Mouse (Mus musculus) hindbrain, postnatal 0 days (tissue): Measurements from ENCODE around the gene Psmd1. TPM values are rescaled to one million over a fixed set of nuclear protein-coding genes. Genes with fewer than 3 reads are reported as not detected.
A peak's percentile ranks its signal among the peaks of the same experiment; 100 is the strongest.

Experiments used
- ATAC-seq: fragments of 200-750 bp; cut with Nextera tagmentation; 2 replicates; pipeline ENCODE4 v1.8.0; 2017; ENCODE audit warnings: mild to moderate bottlenecking, moderate TSS enrichment, moderate library complexity
- DNase-seq: peaks from one replicate; pipeline ENCODE4 v3.0.0-alpha.2; 2015; ENCODE audit warnings: low spot score
- H3K27ac ChIP-seq: fragments of 300-500 bp; sonication (generic); 2 replicates; pipeline ENCODE4 v1.5.1; 2014; ENCODE audit warnings: mild to moderate bottlenecking
- H3K27me3 ChIP-seq: fragments of 300-500 bp; sonication (generic); 2 replicates; pipeline ENCODE4 v1.6.1; 2014; ENCODE audit warnings: low read length, mixed read lengths; ENCODE audit not compliant: insufficient read depth
- H3K36me3 ChIP-seq: fragments of 300-500 bp; sonication (generic); 2 replicates; pipeline ENCODE4 v1.6.1; 2014; ENCODE audit warnings: low read length, mixed read lengths; ENCODE audit not compliant: insufficient read depth
- H3K4me1 ChIP-seq: fragments of 300-500 bp; sonication (generic); 2 replicates; pipeline ENCODE4 v1.6.1; 2014; ENCODE audit warnings: antibody characterized with exemption, low read length, mixed read lengths; ENCODE audit not compliant: insufficient read depth
- H3K4me2 ChIP-seq: fragments of 300-500 bp; sonication (generic); 2 replicates; pipeline ENCODE4 v1.6.1; 2014; ENCODE audit warnings: low read depth, mild to moderate bottlenecking, low read length, moderate library complexity, mixed read lengths
- H3K4me3 ChIP-seq: fragments of 300-500 bp; sonication (generic); 2 replicates; pipeline ENCODE4 v1.5.1; 2014; ENCODE audit warnings: low read length
- H3K9ac ChIP-seq: fragments of 300-500 bp; sonication (generic); replicated peaks from 2 replicates; pipeline ENCODE4 v1.6.1; 2014; ENCODE audit warnings: mild to moderate bottlenecking, low read length, moderate library complexity, mixed read lengths
- H3K9me3 ChIP-seq: fragments of 300-500 bp; sonication (generic); 2 replicates; pipeline ENCODE4 v1.6.1; 2016; ENCODE audit warnings: low read length, mixed read lengths
- CTCF ChIP-seq: IDR thresholded peaks from 2 replicates; pipeline ENCODE4 v1.5.1; 2016; ENCODE audit warnings: antibody characterized with exemption, control low read depth, low read depth
- WGBS: fragments of 180-500 bp; shearing (Covaris S2); extraction: QIAGEN DNeasy Blood & Tissue Kit; methylation state at CpG from one replicate; pipeline ENCODE4 v1.1.7; 2014; 5-methylcytosine and 5-hydroxymethylcytosine counted together
- polyA plus RNA-seq: library from polyadenylated mRNA; unstranded; fragments of >200 nt; fragmentation: Nextera tagmentation; extraction: Ambion mirVana; gene quantifications from 2 replicates; pipeline ENCODE4 v1.2.1, GENCODE M21; 2015
- total RNA-seq: library from RNA; depleted of rRNA; stranded (reverse); fragments of >200 nt; gene quantifications from 2 replicates; pipeline ENCODE4 v1.2.3, GENCODE M21; 2014

The Psmd1 gene
- total and polyA plus RNA-seq, 2 experiments from 2014 or later: 127 to 183 TPM

- H3K9ac ChIP-seq: no peak overlapping the region
- ATAC-seq (no peak), DNase-seq (no peak)
- H3K27ac ChIP-seq: no peak overlapping the region
- no peaks in the 10 kb centered on the region for H3K4me1 ChIP-seq
- H3K36me3 ChIP-seq: peaks cover 52% of the 10 kb centered on the region
- H3K4me3 ChIP-seq: no peak overlapping the region
- no peaks in the 10 kb centered on the region for H3K9me3 ChIP-seq
- H3K4me2 ChIP-seq: no peak overlapping the region
- WGBS: 92% methylated on average over 2 of the region's 2 CpGs
- TF ChIP-seq CTCF: no peak
- no peaks in the 10 kb centered on the region for H3K27me3 ChIP-seq
Measured at GRCm38 (mm10) chr1:86126036-86126435, 61.8 kb downstream of the Psmd1 start.

- TF ChIP-seq CTCF: no peak
- Histone ChIP-seq H3K36me3 (peaks cover 54% of the 10 kb centered on the region), H3K27me3 (no peaks in the 10 kb centered on the region), H3K4me1 (no peaks in the 10 kb centered on the region), H3K4me3 (no peak within 1 kb of the TSS), H3K4me2 (no peak within 1 kb of the TSS), H3K27ac (no peak within 1 kb of the TSS), H3K9ac (no peak within 1 kb of the TSS), H3K9me3 (no peaks in the 10 kb centered on the region)
- ATAC-seq (no peak), DNase-seq (no peak)
- WGBS: 96% methylated on average over 4 of the region's 4 CpGs
Measured at GRCm38 (mm10) chr1:86133337-86133736, 69.2 kb downstream of the Psmd1 start, which contains the start of gene Gm21972. Gm21972 (plus strand) TSS chr1:86133637.

DNA sequence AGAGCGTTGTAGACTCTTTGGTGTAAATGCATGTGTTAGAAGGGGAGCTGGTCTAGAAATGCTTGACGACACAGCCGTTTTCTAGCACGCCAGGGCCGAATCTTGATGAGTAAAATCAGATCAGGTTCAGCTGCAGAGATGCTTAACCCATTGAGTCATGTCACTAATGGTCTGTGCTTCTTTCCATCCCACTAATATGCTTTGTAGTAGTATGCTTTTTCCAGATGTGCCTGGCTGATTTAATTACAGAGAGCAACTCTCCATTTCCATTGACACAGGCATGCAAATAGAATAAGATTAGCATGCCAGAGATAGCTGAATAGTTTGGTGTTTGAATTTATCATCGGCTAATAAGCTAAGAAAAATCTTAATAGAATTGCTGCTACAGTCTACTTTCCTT lies 71.1 kb downstream of the Psmd1 start:
- Histone ChIP-seq H3K9me3 (no peaks in the 10 kb centered on the region), H3K9ac (no peak overlapping the region), H3K4me2 (no peak overlapping the region), H3K36me3 (peaks cover 54% of the 10 kb centered on the region), H3K4me1 (no peaks in the 10 kb centered on the region), H3K27ac (no peak overlapping the region), H3K27me3 (no peaks in the 10 kb centered on the region), H3K4me3 (no peak overlapping the region)
- no peak for DNase-seq
- no peak for ATAC-seq
- no peak for TF ChIP-seq CTCF
- 79% methylated on average over 6 of the region's 6 CpGs for WGBS

- no peaks in the 10 kb centered on the region for H3K27me3 ChIP-seq
- H3K4me1 ChIP-seq: no peaks in the 10 kb centered on the region
- no peak overlapping the region for H3K9ac ChIP-seq
- DNase-seq (no peak), ATAC-seq (no peak)
- H3K36me3 ChIP-seq: peaks cover 24% of the 10 kb centered on the region
- H3K4me2 ChIP-seq: no peak overlapping the region
- WGBS: 86% methylated on average over 3 of the region's 3 CpGs
- no peaks in the 10 kb centered on the region for H3K9me3 ChIP-seq
- H3K4me3 ChIP-seq: no peak overlapping the region
- no peak for TF ChIP-seq CTCF
- no peak overlapping the region for H3K27ac ChIP-seq
Measured at GRCm38 (mm10) chr1:86141081-86141480, 76.9 kb downstream of the Psmd1 start.

GRCm38 (mm10) chr1:86143165-86143564 lies 79.0 kb downstream of the Psmd1 start:
- Histone ChIP-seq H3K27me3 (no peaks in the 10 kb centered on the region), H3K4me3 (no peak overlapping the region), H3K4me2 (no peak overlapping the region), H3K36me3 (peaks cover 10% of the 10 kb centered on the region), H3K9me3 (no peaks in the 10 kb centered on the region), H3K9ac (no peak overlapping the region), H3K4me1 (no peaks in the 10 kb centered on the region), H3K27ac (no peak overlapping the region)
- no peak for TF ChIP-seq CTCF
- DNase-seq: no peak
- whole genome bisulfite sequencing: 85% methylated on average over 4 of the region's 4 CpGs
- ATAC-seq: no peak

DNA sequence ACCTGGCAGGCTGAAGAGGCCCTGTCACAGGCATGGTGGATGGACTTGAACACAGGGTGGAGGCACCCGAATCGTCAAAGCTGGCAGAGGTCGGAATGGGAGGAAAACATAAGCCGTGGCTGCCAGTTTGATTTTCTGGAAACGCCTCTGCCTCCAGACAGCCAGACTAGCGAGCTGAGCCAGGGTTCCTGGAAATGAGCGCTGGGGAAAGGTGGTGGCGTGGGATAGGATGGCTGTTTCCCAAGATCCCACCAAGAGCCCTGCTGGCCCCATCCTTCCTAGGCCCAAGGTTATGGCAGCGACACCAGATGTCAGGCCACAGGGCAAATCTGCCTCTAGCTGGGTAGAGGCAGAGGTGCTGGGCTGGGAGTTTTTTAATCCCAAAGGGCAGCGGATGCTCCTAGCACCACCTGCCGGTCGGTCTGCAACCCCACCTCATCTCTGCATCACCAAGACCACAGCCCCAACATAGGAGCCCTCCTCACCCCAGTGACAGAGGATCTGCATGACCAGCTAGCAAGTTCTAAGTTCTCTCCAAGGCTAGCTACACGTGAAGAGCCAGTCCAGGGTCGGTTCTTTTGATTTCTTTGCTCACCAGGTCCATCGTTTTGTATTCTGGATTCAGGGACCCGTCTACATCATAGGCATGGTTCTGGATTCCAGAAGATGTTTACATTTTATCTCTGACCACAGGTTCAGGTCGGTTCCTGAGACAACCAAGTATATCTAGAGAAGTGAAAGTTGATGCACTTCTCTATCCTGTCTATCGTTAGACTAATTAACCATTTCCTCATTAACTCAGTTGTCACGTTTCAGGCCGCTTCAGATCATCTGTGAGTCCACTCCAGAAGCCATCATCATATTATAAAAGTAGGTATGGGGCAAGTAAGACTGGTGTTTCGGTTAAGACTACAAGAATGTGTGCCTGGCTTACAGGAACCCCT lies 80.1 kb downstream of the Psmd1 start:
- peak; percentile 34; the same call in 1 of the 2 replicates for TF ChIP-seq CTCF
- peaks cover 2% of the 10 kb centered on the region; the same call in 1 of the 2 replicates for H3K36me3 ChIP-seq
- no peak overlapping the region for H3K9ac ChIP-seq
- DNase-seq: no peak
- no peak overlapping the region for H3K4me2 ChIP-seq
- H3K9me3 ChIP-seq: no peaks in the 10 kb centered on the region
- ATAC-seq: no peak
- WGBS: 79% methylated on average over 21 of the region's 21 CpGs
- no peak overlapping the region for H3K4me3 ChIP-seq
- H3K4me1 ChIP-seq: no peaks in the 10 kb centered on the region
- no peak overlapping the region for H3K27ac ChIP-seq
- H3K27me3 ChIP-seq: no peaks in the 10 kb centered on the region

DNA sequence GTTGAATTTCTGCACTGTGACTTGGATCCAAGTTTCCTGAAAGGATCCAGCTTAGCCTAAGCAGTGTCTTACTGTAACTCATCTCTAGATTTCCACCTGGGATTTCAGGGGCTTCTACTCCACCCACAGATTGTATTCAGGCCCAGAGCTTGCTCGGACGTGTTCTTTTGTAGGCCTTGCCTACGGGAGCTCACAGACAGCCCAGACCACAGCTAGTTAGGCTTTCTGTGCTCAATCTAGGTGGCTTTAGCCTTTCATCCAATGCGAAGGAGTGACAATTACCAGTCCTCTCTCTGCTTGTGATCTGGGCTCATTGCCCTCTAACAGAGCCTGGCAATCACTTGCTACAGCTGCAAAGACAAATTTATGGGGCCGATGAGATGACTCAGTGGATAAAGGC lies 82.1 kb downstream of the Psmd1 start:
- Histone ChIP-seq H3K27me3 (no peaks in the 10 kb centered on the region), H3K27ac (no peak overlapping the region), H3K4me1 (no peaks in the 10 kb centered on the region), H3K9me3 (no peaks in the 10 kb centered on the region), H3K9ac (no peak overlapping the region), H3K4me3 (no peak overlapping the region), H3K4me2 (no peak overlapping the region), H3K36me3 (no peaks in the 10 kb centered on the region; the same call in 1 of the 2 replicates)
- ATAC-seq: no peak
- no peak for DNase-seq
- WGBS: 85% methylated on average over 5 of the region's 5 CpGs
- TF ChIP-seq CTCF: no peak
